Mouse (Mus musculus) liver, embryonic 11.5 days (tissue): ENCODE measurements at regions not wholly inside any gene's neighbourhood (a gene's known extent, or its start where the extent isn't known, plus 50 kb on each side); places are given as distances from the start of the nearest gene placed in this dataset.

Source experiments
- ATAC-seq: fragments of 200-750 bp; cut with Nextera tagmentation; replicated peaks from 2 replicates; pipeline ENCODE4 v1.8.0; 2017; ENCODE audit warnings: moderate number of reproducible peaks, mild to moderate bottlenecking, moderate TSS enrichment, moderate library complexity; ENCODE audit not compliant: low FRiP score
- DNase-seq: peaks from one replicate; pipeline ENCODE4 v3.0.0-alpha.2; 2017; ENCODE audit warnings: low spot score
- H3K27ac ChIP-seq: fragments of 300-500 bp; sonication (generic); 2 replicates; pipeline ENCODE4 v1.5.1; 2014; ENCODE audit warnings: mild to moderate bottlenecking, low read depth, low read length, control low read depth
- H3K27me3 ChIP-seq: fragments of 300-500 bp; sonication (generic); replicated peaks from 2 replicates; pipeline ENCODE4 v1.6.1; 2014; ENCODE audit warnings: low read length, mixed read lengths; ENCODE audit not compliant: control insufficient read depth, insufficient read depth
- H3K36me3 ChIP-seq: fragments of 300-500 bp; sonication (generic); 2 replicates; pipeline ENCODE4 v1.6.1; 2014; ENCODE audit warnings: mild to moderate bottlenecking, low read length, moderate library complexity, mixed read lengths; ENCODE audit not compliant: control insufficient read depth, insufficient read depth
- H3K4me1 ChIP-seq: fragments of 300-500 bp; sonication (generic); replicated peaks from 2 replicates; pipeline ENCODE4 v1.6.1; 2014; ENCODE audit warnings: low read length, mixed read lengths; ENCODE audit not compliant: control insufficient read depth, insufficient read depth
- H3K4me2 ChIP-seq: fragments of 300-500 bp; sonication (generic); 2 replicates; pipeline ENCODE4 v1.6.1; 2014; ENCODE audit warnings: mild to moderate bottlenecking, control low read depth, moderate library complexity
- H3K4me3 ChIP-seq: fragments of 300-500 bp; sonication (generic); 2 replicates; pipeline ENCODE4 v1.5.1; 2014; ENCODE audit warnings: low read depth, low read length, control low read depth
- H3K9ac ChIP-seq: fragments of 300-500 bp; sonication (generic); 2 replicates; pipeline ENCODE4 v1.6.1; 2014; ENCODE audit warnings: low read depth, low read length, control low read depth
- H3K9me3 ChIP-seq: fragments of 300-500 bp; sonication (generic); 2 replicates; pipeline ENCODE4 v1.6.1; 2016; ENCODE audit warnings: low read length, inconsistent platforms, mixed read lengths; ENCODE audit not compliant: control insufficient read depth
- WGBS: fragments of 180-500 bp; shearing (Covaris S2); extraction: QIAGEN DNeasy Blood & Tissue Kit; methylation state at CpG from one replicate; pipeline ENCODE4 v1.1.7; 2014; 5-methylcytosine and 5-hydroxymethylcytosine counted together

- ATAC-seq, result no peak
- Histone ChIP-seq H3K4me3 (no peak overlapping the region), H3K4me1 (no peaks in the 10 kb centered on the region), H3K4me2 (no peak overlapping the region), H3K9me3 (no peaks in the 10 kb centered on the region), H3K36me3 (no peaks in the 10 kb centered on the region), H3K27me3 (no peaks in the 10 kb centered on the region), H3K9ac (no peak overlapping the region), H3K27ac (no peak overlapping the region)
- 66% methylated on average over 6 of the region's 6 CpGs for WGBS
- DNase-seq, result no peak
Measured at GRCm38 (mm10) chr1:4706171-4706570, 101.5 kb upstream of the Gm37988 start.

- Histone ChIP-seq H3K4me2 (no peak overlapping the region), H3K36me3 (no peaks in the 10 kb centered on the region), H3K4me1 (no peaks in the 10 kb centered on the region), H3K27ac (no peak overlapping the region), H3K9ac (no peak overlapping the region), H3K4me3 (no peak overlapping the region), H3K9me3 (no peaks in the 10 kb centered on the region), H3K27me3 (no peaks in the 10 kb centered on the region)
- DNase-seq (no peak), ATAC-seq (no peak)
- 84% methylated on average over 10 of the region's 10 CpGs for WGBS
Measured at GRCm38 (mm10) chr1:4722333-4722931, 85.3 kb upstream of the Gm37988 start.
